Mouse (Mus musculus) MEL (cell line): ENCODE results near the gene Wdr41. TPM values are rescaled to one million over a fixed set of nuclear protein-coding genes. Genes with fewer than 3 reads are reported as not detected.
A peak's percentile ranks its signal among the peaks of the same experiment; 100 is the strongest.

ENCODE experiments used
- DNase-seq: peaks from one replicate; pipeline ENCODE4 v3.0.0; 2011; ENCODE audit warnings: low read depth, low spot score
- H3K27ac ChIP-seq: 2 replicates; pipeline ENCODE4 v1.5.1; 2012; ENCODE audit warnings: low read depth, mild to moderate bottlenecking, control low read depth, low read length, moderate library complexity; ENCODE audit not compliant: control insufficient read depth
- H3K27me3 ChIP-seq, 2 experiments: fragments of 150-350 bp in 1 of 2; sonication (generic) in 1 of 2; 2 replicates each; pipeline ENCODE4 v1.6.1; 2012; ENCODE audit warnings: low read length in 2 of 2, mild to moderate bottlenecking in 2 of 2, improper control_type of control experiment in 1 of 2, moderate library complexity in 1 of 2; ENCODE audit not compliant: insufficient read depth in 2 of 2, control insufficient read depth in 1 of 2
- H3K36me3 ChIP-seq, 2 experiments: 2 replicates each; pipeline ENCODE4 v1.6.1; 2012 to 2014; ENCODE audit warnings: low read length in 2 of 2, improper control_type of control experiment in 1 of 2, inconsistent platforms in 1 of 2, mild to moderate bottlenecking in 1 of 2; ENCODE audit not compliant: insufficient read depth in 2 of 2, control insufficient read depth in 1 of 2
- H3K4me1 ChIP-seq, 2 experiments: fragments of 150-350 bp in 1 of 2; sonication (generic) in 1 of 2; 2 replicates each; pipeline ENCODE4 v1.6.1; 2012; ENCODE audit warnings: low read length in 2 of 2, improper control_type of control experiment in 1 of 2, mild to moderate bottlenecking in 1 of 2; ENCODE audit not compliant: insufficient read depth in 2 of 2, control insufficient read depth in 1 of 2
- H3K4me3 ChIP-seq, 2 experiments: fragments of 150-350 bp in 1 of 2; sonication (generic) in 1 of 2; 2 replicates each; pipeline ENCODE4 v1.5.1; 2012; ENCODE audit warnings: low read depth in 2 of 2, low read length in 2 of 2, mild to moderate bottlenecking in 2 of 2, moderate library complexity in 2 of 2, control low read depth in 1 of 2, improper control_type of control experiment in 1 of 2; ENCODE audit not compliant: control insufficient read depth in 1 of 2, insufficient read depth in 1 of 2
- H3K79me2 ChIP-seq: 2 replicates; pipeline ENCODE4 v1.6.1; 2012; ENCODE audit warnings: mild to moderate bottlenecking, low read length, moderate library complexity; ENCODE audit not compliant: control insufficient read depth, poor library complexity, insufficient read depth
- H3K9ac ChIP-seq: 2 replicates; pipeline ENCODE4 v1.6.1; 2012; ENCODE audit warnings: low read depth, mild to moderate bottlenecking, control low read depth, low read length, moderate library complexity; ENCODE audit not compliant: control insufficient read depth, poor library complexity, severe bottlenecking
- H3K9me3 ChIP-seq: fragments of 150-350 bp; sonication (generic); replicated peaks from 2 replicates; pipeline ENCODE4 v1.6.1; 2012; ENCODE audit warnings: mild to moderate bottlenecking, low read length, improper control_type of control experiment, moderate library complexity; ENCODE audit not compliant: insufficient read depth
- CTCF ChIP-seq, 3 experiments: IDR thresholded peaks in 2 of 3; conservative IDR thresholded peaks in 1 of 3; 2 replicates each; pipeline ENCODE4 v1.5.1; 2011 to 2012; ENCODE audit warnings: low read length in 3 of 3, low read depth in 2 of 3, mild to moderate bottlenecking in 2 of 3, improper control_type of control experiment in 1 of 3, inconsistent platforms in 1 of 3, mixed read lengths in 1 of 3, moderate library complexity in 1 of 3; ENCODE audit not compliant: control insufficient read depth in 1 of 3, insufficient read depth in 1 of 3, poor library complexity in 1 of 3, severe bottlenecking in 1 of 3
- GATA1 ChIP-seq: IDR thresholded peaks from 2 replicates; pipeline ENCODE4 v1.6.1; 2011; ENCODE audit warnings: low read depth, low read length, improper control_type of control experiment
- MAZ ChIP-seq: IDR thresholded peaks from 2 replicates; pipeline ENCODE4 v1.6.1; 2012; ENCODE audit warnings: low read depth, mild to moderate bottlenecking, inconsistent platforms, low read length, improper control_type of control experiment
- MYB ChIP-seq: IDR thresholded peaks from 2 replicates; pipeline ENCODE4 v1.6.1; 2011; ENCODE audit warnings: mild to moderate bottlenecking, low read depth, low read length, improper control_type of control experiment
- MYC ChIP-seq: IDR thresholded peaks from 2 replicates; pipeline ENCODE4 v1.6.1; 2011; ENCODE audit warnings: low read depth, mild to moderate bottlenecking, low read length, improper control_type of control experiment, moderate library complexity
- NELFE ChIP-seq: IDR thresholded peaks from 2 replicates; pipeline ENCODE4 v1.6.1; 2011; ENCODE audit warnings: low read depth, low read length, improper control_type of control experiment
- POLR2AphosphoS2 ChIP-seq: IDR thresholded peaks from 2 replicates; pipeline ENCODE4 v1.6.1; 2011; ENCODE audit warnings: low read length, improper control_type of control experiment
- POLR2AphosphoS5 ChIP-seq: IDR thresholded peaks from 2 replicates; pipeline ENCODE4 v1.6.1; 2012; ENCODE audit warnings: low read depth, borderline replicate concordance, mild to moderate bottlenecking, inconsistent platforms, low read length, moderate library complexity, mixed read lengths
- RAD21 ChIP-seq: IDR thresholded peaks from 2 replicates; pipeline ENCODE4 v1.6.1; 2011; ENCODE audit warnings: mild to moderate bottlenecking, low read depth, low read length, improper control_type of control experiment
- SMC3 ChIP-seq: IDR thresholded peaks from 2 replicates; pipeline ENCODE4 v1.6.1; 2011; ENCODE audit warnings: low read depth, low read length, improper control_type of control experiment
- TAL1 ChIP-seq: IDR thresholded peaks from 2 replicates; pipeline ENCODE4 v1.6.1; 2012; ENCODE audit warnings: mild to moderate bottlenecking, inconsistent platforms, low read length, moderate library complexity, mixed read lengths
- TCF12 ChIP-seq: IDR thresholded peaks from 2 replicates; pipeline ENCODE4 v1.6.1; 2014; ENCODE audit warnings: low read depth, mild to moderate bottlenecking, inconsistent platforms, low read length, improper control_type of control experiment, moderate library complexity
- UBTF ChIP-seq: IDR thresholded peaks from 2 replicates; pipeline ENCODE4 v1.6.1; 2012; ENCODE audit warnings: low read depth, mild to moderate bottlenecking, inconsistent platforms, low read length, improper control_type of control experiment, moderate library complexity, borderline replicate concordance; ENCODE audit not compliant: insufficient read depth
- USF1 ChIP-seq: IDR thresholded peaks from 2 replicates; pipeline ENCODE4 v1.6.1; 2014; ENCODE audit warnings: low read depth, mild to moderate bottlenecking, inconsistent platforms, low read length, improper control_type of control experiment, moderate library complexity
- ZMIZ1 ChIP-seq: IDR thresholded peaks from 2 replicates; pipeline ENCODE4 v1.6.1; 2012; ENCODE audit warnings: low read depth, mild to moderate bottlenecking, inconsistent platforms, low read length, improper control_type of control experiment, moderate library complexity
- ZNF384 ChIP-seq: IDR thresholded peaks from 2 replicates; pipeline ENCODE4 v1.6.1; 2012; ENCODE audit warnings: low read depth, mild to moderate bottlenecking, inconsistent platforms, low read length, improper control_type of control experiment
- polyA plus RNA-seq, 2 experiments: library from polyadenylated mRNA; stranded (reverse) in 1 of 2; unstranded in 1 of 2; fragments of >175 nt in 1 of 2; fragments of >200 nt in 1 of 2; gene quantifications; 2 replicates each; pipeline versions ENCODE4 v1.2.1 to v1.2.4; 2012; ENCODE audit warnings: low replicate concordance in 2 of 2, low read depth in 1 of 2; ENCODE audit not compliant: insufficient read length in 2 of 2, insufficient read depth in 1 of 2, missing spikeins in 1 of 2
- total RNA-seq: library from RNA; depleted of rRNA; stranded (reverse); fragments of 300-350 nt; gene quantifications from 2 replicates; pipeline ENCODE4 v1.2.3, GENCODE M21; 2012; rRNA removed

Gene Wdr41
- total and polyA plus RNA-seq, 3 experiments: 14.3 TPM; not detected in 1

GRCm38 (mm10) chr13:95067854-95068253, 91.7 kb downstream of the Wdr41 start:
- no peaks in the 10 kb centered on the region for H3K27me3 ChIP-seq

GRCm38 (mm10) chr13:95070268-95070667, 94.1 kb downstream of the Wdr41 start:
- DNase-seq: peak; percentile 13

More at GRCm38 (mm10) chr13:95067854-95068253, 91.7 kb downstream of the Wdr41 start:
- Histone ChIP-seq H3K9ac (no peak overlapping the region), H3K4me3 (no peak overlapping the region), H3K27ac (no peak overlapping the region), H3K36me3 (peaks cover 0 to 5% of the 10 kb centered on the region in 2 experiments; a peak in 2 of 4 replicates), H3K9me3 (no peaks in the 10 kb centered on the region), H3K4me1 (peaks cover 0 to 7% of the 10 kb centered on the region in 2 experiments; a peak in 1 of 4 replicates), H3K79me2 (no peaks in the 10 kb centered on the region)
- DNase-seq: no peak
- TF ChIP-seq SMC3 (no peak), GATA1 (no peak), TCF12 (no peak), MAZ (no peak), NELFE (no peak), USF1 (no peak)

More at GRCm38 (mm10) chr13:95070268-95070667, 94.1 kb downstream of the Wdr41 start:
- Histone ChIP-seq H3K27me3 (no peaks in the 10 kb centered on the region; a peak in 2 of 4 replicates), H3K9me3 (no peaks in the 10 kb centered on the region), H3K36me3 (no peaks in the 10 kb centered on the region), H3K79me2 (no peaks in the 10 kb centered on the region), H3K9ac (no peak overlapping the region), H3K4me3 (no peak overlapping the region)
- TF ChIP-seq POLR2AphosphoS5 (no peak), TAL1 (no peak), CTCF (IDR thresholded peaks at IDR 0.05 in 2 of 3, conservative IDR thresholded peaks at IDR 0.05 in 1 of 3; ENCODE audit: control insufficient read depth in 1 of 3, insufficient read depth in 1 of 3, low read depth in 2 of 3, low read length in 3 of 3, poor library complexity in 1 of 3, severe bottlenecking in 1 of 3) (peak; percentile 20 to 49 (median 20); a peak in 4 of 6 replicates), ZMIZ1 (no peak), MYC (no peak), MYB (no peak), UBTF (no peak), GATA1 (no peak), RAD21 (peak; percentile 26), POLR2AphosphoS2 (no peak), ZNF384 (no peak), SMC3 (peak; percentile 37; the same call in 1 of the 2 replicates)
- TF ChIP-seq, all 39 proteins: peak for 3
- H3K27ac ChIP-seq: no peak overlapping the region
- H3K4me1 ChIP-seq: no peaks in the 10 kb centered on the region

Other genes starting within 250 kb of the Wdr41 start
- gene Tbca, start 187.4 kb upstream of the Wdr41 start, total RNA-seq: 263 and 264 TPM in 2 replicates
- gene Tbca, start 187.4 kb upstream of the Wdr41 start, polyA plus RNA-seq: 100 to 1,000 TPM in 1 of 2 experiments, not detected in 1; 155 TPM
- not detected in 2 replicates for gene Otp, start 100.7 kb upstream of the Wdr41 start, total RNA-seq
- not detected for gene Otp, start 100.7 kb upstream of the Wdr41 start, polyA plus RNA-seq